Mouse (Mus musculus) left cerebral cortex, adult 8-10 months (tissue): ENCODE results near the gene Abcb1b. TPM values are rescaled to one million over a fixed set of nuclear protein-coding genes. Genes with fewer than 3 reads are reported as not detected.

Experiments
- total RNA-seq, 4 experiments: library from RNA; stranded (reverse); gene quantifications; 2 replicates each; pipeline ENCODE4 v1.2.4; 2022

The Abcb1b gene
- total RNA-seq, 4 experiments from 2014 or later, result 2.3 to 8.7 (median 4.0) TPM

Other genes with a start within 250 kb of the Abcb1b start
- gene Rundc3b, start 175.2 kb upstream of the Abcb1b start, total RNA-seq, result 10 to 100 TPM; 33.8 to 39.3 (median 37.0) TPM
- gene Abcb1a, start 138.1 kb upstream of the Abcb1b start, total RNA-seq, result 10 to 100 TPM; 20.3 to 21.4 (median 20.8) TPM
- 1 to 10 TPM; 4.7 to 5.5 (median 4.9) TPM for gene Abcb4, start 95.6 kb downstream of the Abcb1b start, total RNA-seq
- 10 to 100 TPM; 22.8 to 25.3 (median 23.7) TPM for gene Crot, start 199.2 kb downstream of the Abcb1b start, total RNA-seq